Mouse (Mus musculus) kidney, postnatal 10 days (tissue): ENCODE measurements around the gene Gng12.
"Not testable (repeated sequence)": the region's sequence is repeated elsewhere in the genome, so short reads cannot be mapped to it uniquely, and the experiment has no call there.

ENCODE experiments used
- DNase-seq: peaks from one replicate; pipeline ENCODE4 v3.0.0; 2021; ENCODE audit warnings: mixed read lengths

Gng12 gene

DNA sequence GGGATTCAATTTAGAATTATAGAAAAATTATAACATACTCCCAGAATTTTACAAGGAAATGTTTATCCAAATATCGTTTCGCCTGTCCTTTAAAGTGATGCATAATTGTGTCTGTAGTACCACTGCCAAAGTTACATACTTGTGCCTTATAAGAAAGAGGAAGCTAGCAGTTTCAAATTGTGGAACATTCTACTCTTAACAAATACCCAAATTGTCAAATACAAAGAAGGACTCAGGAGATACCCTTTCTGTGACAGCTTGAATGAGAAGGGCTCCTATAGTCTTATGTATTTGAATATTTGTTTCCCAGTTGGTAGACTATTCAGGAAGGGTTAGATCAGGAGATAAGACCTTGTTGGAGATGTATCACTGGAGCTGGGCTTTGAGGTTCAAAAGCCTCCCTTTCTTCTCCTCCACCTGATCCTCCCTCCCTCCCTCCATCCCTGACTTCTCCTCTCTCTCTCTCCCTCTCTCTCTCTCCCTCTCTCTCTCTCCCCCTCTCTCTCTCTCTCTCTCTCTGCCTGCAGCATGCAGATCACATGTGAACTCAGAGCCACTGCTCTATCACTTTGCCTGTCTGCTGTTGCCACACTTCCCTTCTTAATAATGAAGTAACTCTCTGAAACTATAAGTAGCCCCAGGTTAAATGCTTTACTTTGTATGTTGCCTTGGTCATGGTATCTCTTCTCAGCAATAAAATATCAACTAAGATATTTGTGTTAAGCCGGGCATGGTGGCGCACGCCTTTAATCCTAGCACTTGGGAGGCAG, 62.5 kb downstream of the Gng12 start:
- DNase-seq: no peak

DNA sequence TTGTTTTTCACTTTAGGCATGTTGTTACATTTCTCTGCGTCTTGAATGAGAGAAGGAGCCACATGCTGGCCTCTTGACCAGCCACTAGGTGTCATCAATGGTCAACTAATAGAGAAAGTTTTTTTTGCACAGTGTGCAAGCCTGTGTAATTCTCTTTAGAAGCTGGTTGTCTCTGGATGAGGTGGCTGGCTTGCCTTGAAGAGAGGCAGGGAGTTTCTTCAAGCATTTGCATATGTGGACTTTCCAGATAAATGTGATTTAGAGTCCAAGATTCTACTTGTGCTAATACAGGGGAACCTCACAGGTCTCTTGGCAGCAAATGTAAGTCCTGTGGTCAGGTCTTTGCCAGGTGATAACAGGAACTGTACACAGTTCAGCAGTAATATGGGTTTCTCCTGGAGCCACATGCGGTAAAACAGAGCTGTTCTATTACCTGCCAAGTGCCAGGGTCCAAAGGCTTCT, 66.4 kb downstream of the Gng12 start:
- DNase-seq: peak; percentile 65

DNA sequence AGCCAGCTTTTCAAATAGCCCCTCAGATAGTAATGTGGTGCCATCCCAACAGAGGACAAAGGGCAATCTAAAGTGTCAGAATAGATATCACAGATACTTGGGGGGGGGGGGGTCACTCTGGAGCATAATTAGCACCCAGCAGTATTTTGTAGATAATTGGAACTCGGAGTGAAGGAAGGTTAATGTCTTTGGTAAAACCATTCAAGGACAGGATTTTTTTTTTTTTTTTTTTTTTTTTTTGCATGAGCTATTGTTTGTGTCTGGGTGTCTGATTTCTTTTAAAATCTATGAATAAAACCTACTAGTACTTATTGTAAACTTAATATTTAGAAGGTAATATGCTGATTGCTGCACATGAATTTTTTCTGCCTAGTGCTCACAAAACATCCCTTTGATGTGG, 66.9 kb downstream of the Gng12 start:
- no peak for DNase-seq

DNA sequence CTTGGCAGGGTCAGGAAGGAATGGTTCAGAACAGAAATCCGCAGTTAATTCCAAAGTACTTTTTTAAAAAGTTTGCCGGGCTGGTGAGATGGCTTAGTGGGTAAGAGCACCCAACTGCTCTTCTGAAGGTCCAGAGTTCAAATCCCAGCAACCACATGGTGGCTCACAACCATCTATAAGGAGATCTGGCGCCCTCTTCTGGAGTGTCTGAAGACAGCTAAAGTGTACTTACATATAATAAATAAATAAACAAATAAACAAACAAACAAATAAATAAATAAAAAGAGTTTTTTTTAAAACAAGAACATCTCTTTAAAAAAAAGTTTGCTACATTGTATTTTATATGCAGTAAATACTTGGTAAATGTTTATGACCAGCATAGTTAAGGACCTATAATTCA, 67.5 kb downstream of the Gng12 start:
- DNase-seq: not testable (repeated sequence)

DNA sequence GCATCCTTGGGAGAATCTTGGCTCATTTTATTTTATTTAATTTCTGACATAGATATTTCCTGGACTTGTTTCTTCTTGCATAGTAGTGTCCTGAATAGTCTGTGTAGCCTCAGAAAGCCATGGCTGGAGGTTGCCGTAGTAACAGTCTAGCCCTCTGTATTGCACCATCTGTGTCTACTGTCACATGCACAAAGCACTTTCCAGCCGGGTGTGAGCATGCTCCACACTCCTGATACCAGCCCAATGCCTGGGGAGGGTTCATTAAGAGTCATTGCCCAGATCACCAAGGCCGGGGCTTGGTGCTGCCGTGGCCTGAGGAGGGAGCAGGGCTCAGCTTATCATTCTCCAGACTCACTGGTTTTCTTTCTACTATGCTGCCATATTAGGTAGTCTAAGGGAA, 68.0 kb downstream of the Gng12 start:
- no peak for DNase-seq

DNA sequence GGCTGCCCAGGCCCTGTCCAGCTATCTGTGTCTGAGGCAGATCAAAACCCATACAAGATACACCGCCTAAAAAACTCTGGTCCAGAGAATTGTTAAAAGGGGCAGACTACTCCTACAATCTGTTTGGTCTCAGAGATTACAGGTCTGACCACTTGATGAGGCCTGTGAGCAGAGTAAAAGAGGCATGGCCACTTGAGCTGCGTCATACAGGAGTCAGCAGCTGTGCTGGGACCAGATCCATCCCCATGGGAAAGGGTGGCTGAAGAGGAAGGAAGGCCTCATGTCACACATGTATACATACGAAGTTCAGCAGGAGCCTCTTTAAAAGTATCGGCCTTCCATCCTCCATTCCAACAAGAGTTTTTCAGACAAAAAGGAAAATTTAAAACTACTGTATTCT, 69.0 kb downstream of the Gng12 start:
- no peak for DNase-seq

DNA sequence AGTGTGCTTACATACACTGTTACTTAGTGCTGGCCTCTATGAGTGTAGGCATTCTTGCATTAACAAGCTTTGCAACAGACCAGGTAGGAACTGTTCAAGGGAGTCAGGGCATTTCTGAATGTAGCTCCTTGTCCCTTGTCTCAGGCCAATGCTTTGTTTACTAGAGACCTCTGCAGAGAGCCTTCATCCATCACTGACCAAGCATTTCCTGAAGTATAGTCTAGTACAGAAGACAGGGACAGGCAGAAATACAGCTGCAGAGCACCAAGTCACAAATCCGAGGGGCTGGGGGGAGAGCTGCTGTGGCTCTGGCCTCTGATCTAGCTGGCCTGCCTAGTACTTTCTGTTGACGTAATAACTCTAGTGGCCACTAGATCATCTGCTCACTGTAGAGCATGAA, 71.6 kb downstream of the Gng12 start:
- DNase-seq: peak; percentile 49

DNA sequence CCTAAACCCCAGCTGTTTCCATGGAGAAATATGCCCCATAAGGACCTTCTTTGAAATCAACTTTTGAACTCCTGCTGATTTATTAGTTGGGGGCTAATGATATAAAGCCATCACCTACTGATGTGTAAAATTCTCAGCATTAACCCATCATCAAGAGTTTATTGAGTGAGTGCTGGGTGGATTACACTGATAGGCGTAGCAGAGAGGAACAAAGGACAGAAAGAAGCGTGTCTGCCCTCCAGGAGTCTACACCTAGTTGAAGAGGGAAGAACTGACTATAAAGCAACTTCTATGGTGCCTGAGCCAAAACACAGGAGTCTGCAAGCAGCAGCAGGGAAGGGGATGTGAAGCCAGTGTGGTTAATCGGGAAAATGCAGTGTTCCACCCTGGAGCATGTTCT, 73.2 kb downstream of the Gng12 start:
- no peak for DNase-seq

DNA sequence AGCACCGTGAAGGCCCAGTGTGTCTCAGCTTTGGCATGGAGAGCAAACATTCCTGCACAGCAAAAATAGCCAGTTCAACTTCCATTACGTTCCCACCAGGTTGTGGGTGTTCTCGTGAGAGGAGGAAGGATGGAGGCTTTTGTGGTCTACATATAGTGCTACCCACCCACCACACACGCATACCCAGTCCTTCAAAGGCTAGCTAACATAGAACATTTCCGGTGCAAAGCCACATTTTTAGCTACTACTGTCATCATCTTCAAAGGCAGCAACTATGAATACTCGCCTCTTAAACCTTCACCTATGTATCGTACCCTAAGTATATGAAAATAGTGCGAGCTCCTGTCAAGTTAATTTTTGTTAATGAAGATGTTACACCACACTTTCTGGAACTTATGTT, 76.1 kb downstream of the Gng12 start:
- no peak for DNase-seq

DNA sequence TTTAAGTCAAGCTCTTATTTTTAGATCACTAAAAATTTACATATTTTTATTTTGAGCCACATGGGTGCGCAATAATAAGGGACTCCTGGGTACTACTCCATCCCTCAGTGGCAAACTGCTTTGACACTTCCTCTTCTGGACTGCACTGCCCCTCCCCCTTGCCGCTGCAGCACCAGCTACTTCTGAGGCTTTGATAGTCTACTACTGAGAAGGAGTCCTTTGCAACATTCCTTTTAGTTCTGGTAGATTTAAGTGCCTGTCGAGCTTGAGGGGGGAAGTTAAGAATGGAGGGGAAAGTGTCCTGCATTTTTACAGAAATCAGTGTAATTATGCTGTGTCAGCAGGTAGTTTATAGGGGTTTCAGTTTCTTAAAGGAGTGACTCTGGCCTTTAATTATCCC, 77.0 kb downstream of the Gng12 start:
- DNase-seq: peak; percentile 59

DNA sequence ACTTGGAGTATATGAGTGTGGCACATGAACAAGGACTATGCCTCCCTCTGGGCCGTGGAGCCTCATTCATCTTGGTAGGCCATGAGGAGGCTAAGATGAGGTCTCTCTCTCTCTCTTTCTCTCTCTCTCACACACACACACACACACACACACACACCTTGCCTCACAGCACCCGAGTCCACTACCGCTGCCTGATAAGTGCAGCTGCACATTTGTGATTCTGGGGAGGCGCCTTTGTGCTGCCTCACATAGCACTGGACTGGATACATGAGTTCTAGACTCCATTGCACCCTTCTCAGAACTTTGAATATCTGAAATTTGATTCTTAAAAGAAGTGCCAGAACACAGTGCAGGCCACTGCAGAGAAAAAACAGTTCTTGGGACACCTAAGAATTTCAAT, 79.3 kb downstream of the Gng12 start:
- no peak for DNase-seq

DNA sequence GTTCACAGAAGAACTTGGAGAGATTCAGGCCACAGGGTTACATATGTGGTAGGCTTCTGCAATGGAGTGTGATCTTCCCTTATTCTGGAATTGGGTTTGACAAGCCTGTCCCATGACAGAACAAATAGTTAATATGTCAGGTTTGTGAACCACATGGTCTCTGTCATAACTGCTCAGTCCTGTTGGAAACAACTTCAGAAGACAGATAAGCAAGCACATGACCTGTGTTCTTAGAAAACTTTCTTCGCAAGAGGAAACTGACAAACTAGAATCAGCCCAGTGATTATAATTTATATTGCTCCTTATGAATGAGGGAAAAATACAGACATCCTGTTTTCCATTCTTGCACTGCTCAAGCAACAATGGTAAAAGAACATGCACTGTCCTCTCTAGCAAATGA, 83.0 kb downstream of the Gng12 start:
- no peak for DNase-seq

DNA sequence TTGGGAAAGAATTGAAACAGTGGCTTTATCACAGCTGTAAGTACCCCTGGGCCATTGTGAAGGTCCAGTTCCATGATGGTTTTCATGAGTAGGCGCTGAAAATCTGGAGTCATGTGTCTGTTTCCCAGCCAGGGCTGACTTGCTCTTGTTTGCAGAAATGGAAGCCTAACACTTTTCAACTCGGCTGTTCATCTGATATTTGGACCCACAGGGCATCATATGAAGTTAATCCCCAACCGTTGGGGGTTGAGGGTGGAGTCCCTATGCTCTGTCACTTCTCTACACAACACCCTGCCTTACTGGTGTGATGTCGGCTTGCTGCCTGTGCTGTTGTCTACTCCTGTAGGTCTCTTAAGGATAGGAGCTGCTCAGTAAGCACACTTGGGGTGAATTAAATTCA, 83.8 kb downstream of the Gng12 start:
- DNase-seq: no peak

DNA sequence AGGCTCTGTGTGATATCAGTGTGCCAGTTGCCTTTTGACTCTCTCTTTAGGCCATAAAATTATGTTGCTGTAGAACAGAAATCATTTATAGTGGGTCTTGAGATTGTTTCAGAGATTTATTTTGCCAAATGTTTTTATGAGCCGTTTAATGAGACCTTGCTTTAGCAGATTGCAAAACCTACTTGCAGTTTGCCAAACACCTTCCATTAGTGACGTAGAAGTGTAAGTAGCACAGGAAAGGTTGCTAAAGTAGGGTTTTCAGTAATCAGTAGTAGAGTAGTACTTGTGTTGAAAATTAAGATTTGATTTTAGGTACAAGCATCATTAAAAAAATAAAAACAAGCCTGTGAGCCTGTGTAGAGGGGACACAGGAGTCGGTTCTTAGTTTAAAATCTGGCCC, 85.2 kb downstream of the Gng12 start:
- no peak for DNase-seq

DNA sequence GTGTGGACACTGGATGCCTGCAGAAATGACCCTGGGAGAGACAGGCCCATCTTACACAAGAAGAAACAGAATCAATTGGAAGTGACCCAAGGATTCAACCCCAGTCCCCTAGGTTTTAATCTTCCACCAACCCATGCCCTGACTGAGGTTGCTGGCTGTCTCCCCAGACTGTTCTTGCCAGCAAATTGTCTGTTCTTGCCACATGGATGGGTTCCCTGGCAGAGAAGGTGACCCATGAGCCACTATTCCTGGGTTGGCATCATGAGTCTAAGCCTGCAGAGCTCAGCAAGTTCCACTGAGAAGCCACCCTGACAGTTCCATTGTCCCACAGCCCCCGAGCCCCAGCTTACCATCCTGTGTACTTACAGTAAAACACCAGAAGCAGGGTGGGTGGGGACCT, 85.7 kb downstream of the Gng12 start:
- peak; percentile 9 for DNase-seq

DNA sequence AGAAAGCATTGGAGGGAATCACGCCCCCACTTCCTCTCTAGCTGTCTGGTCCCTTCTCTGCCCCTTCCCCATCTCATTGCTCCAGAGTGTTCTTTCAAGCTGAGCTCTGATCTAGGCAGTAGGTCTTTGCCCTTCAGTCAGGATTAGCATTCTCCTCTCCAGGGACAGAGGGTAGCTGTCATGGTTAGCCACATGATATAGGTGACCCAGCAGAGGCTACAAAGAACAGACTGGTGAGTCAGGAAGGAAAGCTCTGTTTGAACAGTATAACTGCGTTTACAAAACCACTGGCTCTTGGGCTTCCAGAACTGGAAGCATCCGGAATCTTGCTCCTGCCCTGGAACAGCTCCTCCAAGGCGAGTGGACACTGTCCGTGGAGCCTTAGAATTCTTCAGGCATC, 87.9 kb downstream of the Gng12 start:
- DNase-seq: no peak

DNA sequence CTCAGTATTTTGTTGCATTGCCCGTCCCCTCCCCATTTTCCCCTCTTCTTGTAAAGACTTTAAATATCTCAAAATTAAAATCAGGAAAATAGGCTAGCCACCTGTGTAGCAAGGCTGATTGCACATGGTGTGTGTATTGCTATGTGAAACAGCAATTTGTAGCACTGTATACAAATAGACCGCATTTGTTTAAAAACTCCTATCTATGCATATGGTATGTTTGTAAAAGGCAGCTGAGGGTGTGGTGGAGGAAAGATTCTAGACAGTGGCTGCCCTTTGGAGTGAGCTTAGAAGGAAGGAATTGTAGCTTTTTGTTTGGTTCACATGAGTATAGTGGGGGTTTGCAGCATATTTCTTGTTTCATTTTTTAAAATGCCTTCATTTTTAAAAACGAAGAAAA, 88.5 kb downstream of the Gng12 start:
- DNase-seq: no peak

DNA sequence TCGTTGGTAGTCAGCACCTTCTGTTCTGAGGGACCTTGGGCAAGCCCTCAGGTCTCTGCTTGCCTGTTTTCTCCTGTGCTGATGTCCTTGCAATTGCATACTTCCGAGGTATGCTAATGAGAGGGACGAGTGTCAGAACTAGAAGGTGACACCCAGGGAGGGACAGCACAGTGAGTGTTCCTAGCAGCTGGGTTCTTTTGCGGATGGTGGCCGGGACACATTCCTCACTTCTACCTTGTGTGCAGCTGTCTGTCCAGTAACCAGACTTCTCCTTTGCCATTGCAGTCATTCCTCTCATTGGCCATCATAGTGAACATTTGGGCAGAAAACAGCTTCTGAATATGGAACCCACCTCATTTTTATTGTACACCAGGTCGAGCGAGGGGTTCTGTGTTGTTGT, 89.3 kb downstream of the Gng12 start:
- no peak for DNase-seq

DNA sequence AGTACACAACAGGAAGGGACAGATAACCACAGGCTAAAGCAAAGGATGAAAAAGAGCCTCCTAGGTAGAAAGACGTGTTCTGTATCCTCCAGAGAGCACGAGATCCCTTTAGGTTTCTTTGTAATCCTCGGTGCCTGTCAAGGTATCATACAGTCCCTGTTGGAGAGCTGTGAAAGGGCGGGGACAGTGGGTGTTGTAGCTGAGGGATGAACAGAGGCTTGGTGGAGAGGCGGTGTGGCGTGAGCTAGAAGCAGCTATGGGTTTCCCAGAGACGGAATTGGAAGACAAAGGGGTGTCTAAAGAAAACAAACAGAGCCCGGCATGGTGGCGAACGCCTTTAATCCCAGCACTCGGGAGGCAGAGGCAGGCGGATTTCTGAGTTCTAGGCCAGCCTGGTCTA, 89.9 kb downstream of the Gng12 start:
- DNase-seq: no peak

DNA sequence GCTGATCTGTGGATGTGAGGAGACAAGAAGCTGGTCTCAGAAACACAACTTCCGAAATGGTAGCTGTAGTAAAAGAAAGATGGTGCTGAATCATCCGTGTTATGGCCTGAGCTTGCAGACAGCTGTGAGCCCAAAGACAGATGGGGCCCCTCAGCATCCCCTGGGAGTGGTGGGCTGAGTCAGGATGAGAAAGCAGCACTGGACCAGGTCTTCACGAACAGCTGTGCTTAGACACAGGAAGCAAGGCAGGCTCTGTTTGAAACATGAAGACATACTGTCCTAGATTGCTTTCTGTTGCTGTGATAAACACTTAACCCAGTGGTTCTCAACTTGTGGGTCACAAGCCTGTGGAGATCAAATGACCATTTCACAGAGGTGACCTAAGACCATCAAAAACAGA, 91.4 kb downstream of the Gng12 start:
- peak; percentile 62 for DNase-seq

DNA sequence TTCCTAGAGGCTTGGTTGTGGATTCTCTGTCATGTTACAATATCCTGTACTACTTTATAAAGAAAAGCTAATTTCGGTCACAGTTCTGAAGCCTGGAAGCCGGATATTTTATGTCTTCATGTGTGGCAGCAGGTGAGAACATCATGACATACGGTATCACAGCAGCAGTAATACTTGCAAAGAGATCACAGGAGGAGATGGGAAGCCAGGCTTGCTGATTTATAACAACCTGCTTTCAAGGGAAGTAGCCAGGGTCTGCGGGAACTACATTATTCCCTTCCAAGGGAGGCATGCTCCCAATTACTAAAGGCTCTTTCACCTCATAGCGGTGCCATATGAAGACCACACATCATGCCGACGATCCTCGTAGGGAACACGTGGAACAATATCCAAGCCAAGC, 92.2 kb downstream of the Gng12 start:
- DNase-seq: no peak

DNA sequence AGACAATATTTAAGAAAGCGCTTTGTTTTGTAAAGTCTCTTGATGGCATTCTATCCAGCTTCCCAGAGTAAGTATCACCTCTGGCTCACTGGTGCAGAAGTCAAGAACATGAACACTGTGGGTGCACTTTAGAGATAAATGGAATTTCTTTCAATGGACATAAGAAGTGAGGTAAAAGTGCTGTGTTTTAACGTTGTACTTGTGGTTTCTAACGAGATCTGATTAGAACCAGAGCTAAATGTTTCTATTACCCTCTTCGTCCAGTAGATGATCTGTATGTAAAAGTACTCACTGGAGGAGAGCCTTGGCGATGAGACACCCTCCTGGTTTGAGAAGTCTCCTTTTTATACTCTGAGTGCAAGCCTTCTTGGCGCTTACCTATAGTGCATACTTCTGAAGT, 92.8 kb downstream of the Gng12 start:
- no peak for DNase-seq

DNA sequence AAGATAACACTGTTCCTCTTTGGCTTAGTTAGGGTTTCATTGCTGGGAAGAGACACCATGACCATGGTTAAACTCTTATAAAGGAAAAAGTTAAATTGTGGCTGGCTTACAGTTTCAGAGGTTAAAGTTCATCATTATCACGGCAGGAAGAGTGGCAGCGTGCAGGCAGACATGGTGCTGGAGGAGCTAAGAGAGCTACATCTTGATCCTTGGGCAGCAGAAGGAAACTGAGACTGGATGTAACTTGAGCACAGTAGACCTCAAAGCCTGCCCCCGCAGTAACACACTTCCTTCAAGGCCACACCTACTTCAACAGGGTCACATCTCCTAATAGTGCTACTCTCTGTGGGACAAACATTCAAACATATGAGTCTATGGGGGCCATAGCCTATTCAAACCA, 93.3 kb downstream of the Gng12 start:
- no peak for DNase-seq

DNA sequence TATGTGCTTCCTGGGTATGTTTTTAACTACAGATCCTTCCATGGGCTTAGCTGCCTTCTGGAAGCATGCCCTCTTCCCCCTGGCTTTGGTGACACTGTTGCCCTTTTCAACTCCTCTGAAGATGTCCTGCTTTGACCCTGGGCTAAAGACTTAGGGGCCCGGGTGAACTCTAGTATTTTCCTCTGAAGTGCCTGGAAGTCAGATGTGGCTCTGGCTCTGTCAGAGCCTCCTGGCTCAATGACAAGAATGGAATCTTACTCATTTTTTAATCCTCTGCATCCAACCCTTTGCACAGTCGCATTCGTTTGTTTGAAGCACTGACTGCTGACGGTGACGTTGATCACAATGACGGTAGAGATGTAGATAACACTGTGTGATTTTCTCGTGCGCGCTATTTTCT, 96.0 kb downstream of the Gng12 start:
- DNase-seq: peak; percentile 37

DNA sequence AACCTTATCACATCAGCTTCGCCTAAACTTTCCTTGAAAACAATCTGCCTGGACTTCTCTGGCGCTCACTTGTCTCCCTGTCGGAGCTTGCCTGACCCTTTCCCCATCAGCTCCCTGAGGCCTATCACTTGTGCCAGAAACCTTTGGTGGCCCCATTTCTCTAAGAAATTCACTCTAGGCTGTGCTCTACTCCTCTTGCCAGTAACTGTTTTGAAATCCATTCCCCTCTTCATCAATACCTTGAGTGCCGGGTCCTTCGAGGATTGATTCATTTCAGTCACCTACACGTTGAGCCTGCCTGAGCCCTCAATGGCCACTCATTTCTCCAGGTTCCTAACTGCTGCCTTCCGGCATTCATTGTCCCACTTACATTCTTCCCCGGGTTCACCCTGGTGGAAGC, 96.6 kb downstream of the Gng12 start:
- no peak for DNase-seq
